Mouse (Mus musculus) C2C12 (cell line): ENCODE measurements around the gene Glis3.
A peak's percentile ranks its signal among the peaks of the same experiment; 100 is the strongest.

ENCODE experiments used
- CEBPB ChIP-seq: IDR thresholded peaks from one replicate; pipeline ENCODE4 v1.6.1; 2011; ENCODE audit warnings: low read depth, mild to moderate bottlenecking, control low read depth, moderate library complexity
- CTCF ChIP-seq: IDR thresholded peaks from one replicate; pipeline ENCODE4 v1.5.1; 2011; ENCODE audit not compliant: control insufficient read depth, insufficient read depth, insufficient read length
- FOSL1 ChIP-seq: IDR thresholded peaks from one replicate; pipeline ENCODE4 v1.8.0; 2011; ENCODE audit warnings: mild to moderate bottlenecking, low read length; ENCODE audit not compliant: poor library complexity, insufficient read depth, severe bottlenecking
- MAX ChIP-seq: IDR thresholded peaks from one replicate; pipeline ENCODE4 v1.6.1; 2011; ENCODE audit warnings: mild to moderate bottlenecking, control low read depth
- MYOD1 ChIP-seq: IDR thresholded peaks from one replicate; pipeline ENCODE4 v1.6.1; 2011; ENCODE audit warnings: low read depth; ENCODE audit not compliant: control insufficient read depth, insufficient read length
- MYOG ChIP-seq: IDR thresholded peaks from one replicate; pipeline ENCODE4 v1.6.1; 2011; ENCODE audit not compliant: control insufficient read depth, insufficient read length; ENCODE audit errors: extremely low read depth
- USF1 ChIP-seq: IDR thresholded peaks from one replicate; pipeline ENCODE4 v1.6.1; 2011; ENCODE audit warnings: low read depth, mild to moderate bottlenecking, control low read depth, moderate library complexity

DNA sequence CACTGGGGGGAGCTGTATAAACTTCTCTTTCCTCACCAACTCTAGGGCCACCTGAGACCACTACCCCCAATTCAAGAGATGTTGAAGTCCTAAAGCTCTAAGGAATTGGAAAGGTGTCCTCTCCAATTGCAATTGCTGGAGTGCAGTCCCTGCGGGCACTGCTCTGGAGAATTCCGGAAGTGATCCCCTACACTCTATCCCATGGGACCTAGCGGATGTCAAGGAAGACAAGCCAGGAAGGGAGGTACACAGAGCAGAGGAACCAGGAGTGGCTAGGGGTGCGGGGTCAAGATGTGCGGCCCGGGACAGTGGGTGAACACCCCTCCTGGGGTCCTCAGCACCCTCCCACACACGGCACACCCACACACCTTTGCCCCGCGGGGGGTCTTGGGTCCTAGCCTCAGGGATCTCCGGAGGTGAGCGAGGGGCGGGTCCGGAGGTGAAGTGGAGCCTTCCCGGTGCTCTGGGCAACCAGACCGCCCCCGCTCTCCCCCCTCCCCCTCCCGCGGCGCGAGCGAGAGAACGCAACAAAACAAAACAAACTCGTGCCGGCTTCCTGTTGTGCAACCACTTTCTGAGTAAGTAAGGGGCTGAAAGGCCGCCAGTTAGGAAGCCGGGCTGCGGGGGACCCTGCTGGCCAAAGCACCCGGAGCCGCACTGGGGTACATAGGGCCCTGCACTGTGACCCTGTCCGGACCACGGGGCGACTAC is 2.0 kb downstream of the Glis3 start:
- TF ChIP-seq MYOD1 (no peak), CTCF (no peak), CEBPB (peak; percentile 80), MYOG (no peak), MAX (no peak), FOSL1 (no peak), USF1 (no peak)
